Mouse (Mus musculus): ENCODE data around the gene Mlxip. TPM values are rescaled to one million over a fixed set of nuclear protein-coding genes. Genes with fewer than 3 reads are reported as not detected.

The Mlxip gene
- polyA plus RNA-seq, 1 experiment from 2014 or later: 29.1 TPM

- Histone ChIP-seq H3K27ac (ENCODE audit: low read depth) (peak overlapping the region; percentile 85), H3K4me2 (ENCODE audit: low read length) (peak overlapping the region; percentile 79), H3K4me3 (ENCODE audit: low read depth, low read length) (peak overlapping the region; percentile 78), H3K9me3 (ENCODE audit: control insufficient read depth, low read length) (no peaks in the 10 kb centered on the region), H3K4me1 (replicated peaks; ENCODE audit: control insufficient read depth, insufficient read depth, low read length) (peaks cover 26% of the 10 kb centered on the region), H3K36me3 (ENCODE audit: control insufficient read depth, insufficient read depth, low read length) (no peaks in the 10 kb centered on the region), H3K9ac (ENCODE audit: low read length) (peak overlapping the region; percentile 27), H3K27me3 (replicated peaks; ENCODE audit: control insufficient read depth, insufficient read depth, low read length) (no peaks in the 10 kb centered on the region)
- ATAC-seq (replicated peaks; ENCODE audit: low FRiP score, low TSS enrichment, low read depth) (no peak; the same call in 1 of the 2 replicates), DNase-seq (ENCODE audit: low spot score) (no peak)
- WGBS: 14% methylated on average over 5 of the region's 5 CpGs
Measured at GRCm38 (mm10) chr5:123393786-123394302, 754 bp upstream of the Mlxip start.

DNA sequence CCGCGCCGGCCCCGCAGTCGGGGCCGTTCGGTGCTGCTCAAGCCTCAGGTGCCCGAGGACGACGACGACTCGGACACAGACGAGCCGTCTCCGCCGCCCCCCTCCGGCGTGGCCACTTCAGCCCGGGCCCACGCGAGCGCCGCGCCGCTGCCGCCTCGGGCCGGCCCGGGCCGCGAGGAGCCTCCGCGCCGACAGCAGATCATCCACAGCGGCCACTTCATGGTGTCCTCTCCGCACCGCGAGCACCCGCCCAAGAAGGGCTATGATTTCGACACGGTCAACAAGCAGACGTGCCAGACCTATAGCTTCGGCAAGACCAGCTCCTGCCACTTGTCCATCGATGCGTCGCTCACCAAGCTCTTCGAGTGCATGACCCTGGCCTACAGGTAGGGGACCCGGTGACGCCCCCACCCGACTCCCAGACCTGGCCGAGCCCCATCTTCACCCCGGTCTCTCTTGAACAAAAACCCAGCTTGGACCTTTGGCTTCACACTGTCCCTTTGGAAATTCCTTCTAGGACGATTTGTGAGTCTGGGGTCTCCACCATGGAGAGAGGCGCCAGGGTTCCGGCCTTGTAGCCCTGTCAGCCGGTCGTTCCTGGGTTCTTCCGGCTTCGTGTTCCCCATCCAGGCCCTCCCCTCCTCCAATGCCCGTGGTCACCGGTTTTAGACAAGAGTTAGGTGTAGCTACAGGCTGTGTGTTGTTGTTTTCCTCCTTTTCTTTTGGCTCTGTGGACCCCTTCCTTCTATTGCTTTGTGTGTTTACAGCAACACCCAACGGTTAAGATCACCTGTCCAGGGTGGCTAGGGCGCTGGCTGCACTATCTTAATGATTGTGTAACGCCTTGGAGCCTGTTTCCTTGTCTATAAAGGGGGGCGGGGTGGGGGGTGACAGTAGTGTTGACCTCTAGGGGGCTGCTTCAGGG is 621 bp downstream of the Mlxip start:
- peak overlapping the region; percentile 85; the same call in 1 of the 2 replicates for H3K27ac ChIP-seq (ENCODE audit: low read depth)
- DNase-seq (ENCODE audit: low spot score): peak; percentile 76
- peak; percentile 21 for ATAC-seq (replicated peaks; ENCODE audit: low FRiP score, low TSS enrichment, low read depth)
- H3K9me3 ChIP-seq (ENCODE audit: control insufficient read depth, low read length): no peaks in the 10 kb centered on the region
- H3K4me2 ChIP-seq (ENCODE audit: low read length): peak overlapping the region; percentile 79
- peaks cover 26% of the 10 kb centered on the region for H3K4me1 ChIP-seq (replicated peaks; ENCODE audit: control insufficient read depth, insufficient read depth, low read length)
- H3K27me3 ChIP-seq (replicated peaks; ENCODE audit: control insufficient read depth, insufficient read depth, low read length): no peaks in the 10 kb centered on the region
- H3K4me3 ChIP-seq (ENCODE audit: low read depth, low read length): peak overlapping the region; percentile 78
- peak overlapping the region; percentile 88 for H3K9ac ChIP-seq (ENCODE audit: low read length)
- WGBS: under 1% methylated on average over 65 of the region's 65 CpGs
- H3K36me3 ChIP-seq (ENCODE audit: control insufficient read depth, insufficient read depth, low read length): no peaks in the 10 kb centered on the region

GRCm38 (mm10) chr5:123396901-123397464 is 2.4 kb downstream of the Mlxip start:
- H3K27me3 ChIP-seq (replicated peaks; ENCODE audit: control insufficient read depth, insufficient read depth, low read length): no peaks in the 10 kb centered on the region
- no peak overlapping the region for H3K9ac ChIP-seq (ENCODE audit: low read length)
- no peak overlapping the region for H3K27ac ChIP-seq (ENCODE audit: low read depth)
- peak overlapping the region; percentile 78 for H3K4me3 ChIP-seq (ENCODE audit: low read depth, low read length)
- 56% methylated on average over 8 of the region's 8 CpGs for WGBS
- H3K4me2 ChIP-seq (ENCODE audit: low read length): peak overlapping the region; percentile 79
- H3K4me1 ChIP-seq (replicated peaks; ENCODE audit: control insufficient read depth, insufficient read depth, low read length): peaks cover 26% of the 10 kb centered on the region
- no peaks in the 10 kb centered on the region for H3K36me3 ChIP-seq (ENCODE audit: control insufficient read depth, insufficient read depth, low read length)
- H3K9me3 ChIP-seq (ENCODE audit: control insufficient read depth, low read length): no peaks in the 10 kb centered on the region
- no peak for DNase-seq (ENCODE audit: low spot score)
- no peak for ATAC-seq (replicated peaks; ENCODE audit: low FRiP score, low TSS enrichment, low read depth)

GRCm38 (mm10) chr5:123397786-123398185 is 3.2 kb downstream of the Mlxip start:
- Histone ChIP-seq H3K9ac (ENCODE audit: low read length) (no peak overlapping the region), H3K27me3 (replicated peaks; ENCODE audit: control insufficient read depth, insufficient read depth, low read length) (no peaks in the 10 kb centered on the region), H3K4me3 (ENCODE audit: low read depth, low read length) (no peak overlapping the region), H3K9me3 (ENCODE audit: control insufficient read depth, low read length) (no peaks in the 10 kb centered on the region), H3K4me2 (ENCODE audit: low read length) (peak overlapping the region; percentile 79), H3K36me3 (ENCODE audit: control insufficient read depth, insufficient read depth, low read length) (no peaks in the 10 kb centered on the region), H3K4me1 (replicated peaks; ENCODE audit: control insufficient read depth, insufficient read depth, low read length) (peaks cover 26% of the 10 kb centered on the region), H3K27ac (ENCODE audit: low read depth) (no peak overlapping the region)
- ATAC-seq (replicated peaks; ENCODE audit: low FRiP score, low TSS enrichment, low read depth): no peak
- DNase-seq (ENCODE audit: low spot score): no peak
- 79% methylated on average over 11 of the region's 11 CpGs for WGBS

- H3K9ac ChIP-seq (ENCODE audit: low read length): no peak overlapping the region
- 95% methylated on average over 4 of the region's 4 CpGs for WGBS
- H3K36me3 ChIP-seq (ENCODE audit: control insufficient read depth, insufficient read depth, low read length): no peaks in the 10 kb centered on the region
- H3K9me3 ChIP-seq (ENCODE audit: control insufficient read depth, low read length): no peaks in the 10 kb centered on the region
- H3K4me2 ChIP-seq (ENCODE audit: low read length): no peak overlapping the region
- ATAC-seq (replicated peaks; ENCODE audit: low FRiP score, low TSS enrichment, low read depth): no peak
- H3K4me3 ChIP-seq (ENCODE audit: low read depth, low read length): no peak overlapping the region
- H3K27me3 ChIP-seq (replicated peaks; ENCODE audit: control insufficient read depth, insufficient read depth, low read length): no peaks in the 10 kb centered on the region
- no peak for DNase-seq (ENCODE audit: low spot score)
- no peak overlapping the region for H3K27ac ChIP-seq (ENCODE audit: low read depth)
- H3K4me1 ChIP-seq (replicated peaks; ENCODE audit: control insufficient read depth, insufficient read depth, low read length): peaks cover 19% of the 10 kb centered on the region
Measured at GRCm38 (mm10) chr5:123398856-123399498, 4.4 kb downstream of the Mlxip start.

- no peak overlapping the region for H3K4me3 ChIP-seq (ENCODE audit: low read depth, low read length)
- no peaks in the 10 kb centered on the region for H3K9me3 ChIP-seq (ENCODE audit: control insufficient read depth, low read length)
- no peaks in the 10 kb centered on the region for H3K4me1 ChIP-seq (replicated peaks; ENCODE audit: control insufficient read depth, insufficient read depth, low read length)
- H3K27me3 ChIP-seq (replicated peaks; ENCODE audit: control insufficient read depth, insufficient read depth, low read length): no peaks in the 10 kb centered on the region
- H3K36me3 ChIP-seq (ENCODE audit: control insufficient read depth, insufficient read depth, low read length): no peaks in the 10 kb centered on the region
- 92% methylated on average over 3 of the region's 3 CpGs for WGBS
- no peak for ATAC-seq (replicated peaks; ENCODE audit: low FRiP score, low TSS enrichment, low read depth)
- H3K27ac ChIP-seq (ENCODE audit: low read depth): no peak overlapping the region
- no peak overlapping the region for H3K9ac ChIP-seq (ENCODE audit: low read length)
- H3K4me2 ChIP-seq (ENCODE audit: low read length): no peak overlapping the region
- no peak for DNase-seq (ENCODE audit: low spot score)
Measured at GRCm38 (mm10) chr5:123404480-123404879, 9.9 kb downstream of the Mlxip start.

GRCm38 (mm10) chr5:123406952-123407351 is 12.4 kb downstream of the Mlxip start:
- peaks cover 5% of the 10 kb centered on the region; the same call in 1 of the 2 replicates for H3K9me3 ChIP-seq (ENCODE audit: control insufficient read depth, low read length)
- no peak overlapping the region for H3K4me2 ChIP-seq (ENCODE audit: low read length)
- H3K9ac ChIP-seq (ENCODE audit: low read length): no peak overlapping the region
- H3K4me1 ChIP-seq (replicated peaks; ENCODE audit: control insufficient read depth, insufficient read depth, low read length): no peaks in the 10 kb centered on the region
- no peak overlapping the region for H3K4me3 ChIP-seq (ENCODE audit: low read depth, low read length)
- no peaks in the 10 kb centered on the region; the same call in 1 of the 2 replicates for H3K36me3 ChIP-seq (ENCODE audit: control insufficient read depth, insufficient read depth, low read length)
- DNase-seq (ENCODE audit: low spot score): no peak
- no peak for ATAC-seq (replicated peaks; ENCODE audit: low FRiP score, low TSS enrichment, low read depth)
- H3K27me3 ChIP-seq (replicated peaks; ENCODE audit: control insufficient read depth, insufficient read depth, low read length): no peaks in the 10 kb centered on the region
- 51% methylated on average over 2 of the region's 2 CpGs for WGBS
- H3K27ac ChIP-seq (ENCODE audit: low read depth): no peak overlapping the region

GRCm38 (mm10) chr5:123408176-123408575 is 13.6 kb downstream of the Mlxip start:
- no peak overlapping the region for H3K4me3 ChIP-seq (ENCODE audit: low read depth, low read length)
- H3K4me2 ChIP-seq (ENCODE audit: low read length): no peak overlapping the region
- 72% methylated on average over 3 of the region's 3 CpGs for WGBS
- H3K4me1 ChIP-seq (replicated peaks; ENCODE audit: control insufficient read depth, insufficient read depth, low read length): no peaks in the 10 kb centered on the region
- no peaks in the 10 kb centered on the region; the same call in 1 of the 2 replicates for H3K36me3 ChIP-seq (ENCODE audit: control insufficient read depth, insufficient read depth, low read length)
- no peak for ATAC-seq (replicated peaks; ENCODE audit: low FRiP score, low TSS enrichment, low read depth)
- DNase-seq (ENCODE audit: low spot score): no peak
- H3K9me3 ChIP-seq (ENCODE audit: control insufficient read depth, low read length): peaks cover 5% of the 10 kb centered on the region; the same call in 1 of the 2 replicates
- no peak overlapping the region for H3K9ac ChIP-seq (ENCODE audit: low read length)
- H3K27ac ChIP-seq (ENCODE audit: low read depth): no peak overlapping the region
- H3K27me3 ChIP-seq (replicated peaks; ENCODE audit: control insufficient read depth, insufficient read depth, low read length): no peaks in the 10 kb centered on the region
